Mouse (Mus musculus) small intestine, adult 2 months (tissue): Measurements from ENCODE around the gene Vps72.

Experiments
- CTCF ChIP-seq: fragments of 200-500 bp; IDR thresholded peaks from 2 replicates; pipeline ENCODE4 v1.5.1; 2012; ENCODE audit warnings: low read depth, mild to moderate bottlenecking, control low read depth, inconsistent platforms, low read length, moderate library complexity, mixed read lengths; ENCODE audit not compliant: insufficient replicate concordance, insufficient read length; ENCODE audit errors: extremely low read depth
- POLR2A ChIP-seq: fragments of 200-500 bp; IDR thresholded peaks from 2 replicates; pipeline ENCODE4 v1.6.1; 2012; ENCODE audit warnings: low read depth, mild to moderate bottlenecking, control low read depth, inconsistent platforms, low read length, moderate library complexity

DNA sequence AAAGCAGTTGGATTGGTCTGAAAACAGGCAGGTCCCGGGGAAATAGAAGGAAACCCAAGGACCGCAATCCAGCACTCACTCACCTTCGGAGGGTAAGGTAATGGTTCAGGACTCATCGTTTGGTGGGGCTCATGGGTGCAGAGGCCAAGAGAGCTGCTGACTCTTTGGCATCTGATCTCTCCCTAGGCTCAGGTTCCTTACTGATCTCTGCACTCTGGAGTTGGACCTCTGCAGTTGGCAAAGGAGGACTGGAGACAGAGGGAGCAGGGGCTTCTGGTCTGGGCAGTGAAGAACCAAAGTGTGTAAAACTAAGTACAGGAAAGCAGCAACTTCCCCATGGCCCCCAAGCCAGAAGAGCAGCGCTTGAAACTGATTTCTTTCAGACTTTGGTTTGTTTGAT, 19.3 kb downstream of the Vps72 start:
- no peak for TF ChIP-seq CTCF
- no peak for TF ChIP-seq POLR2A
